Mouse (Mus musculus) midbrain, postnatal 0 days (tissue): ENCODE results near the gene Ppp6c. TPM values are rescaled to one million over a fixed set of nuclear protein-coding genes. Genes with fewer than 3 reads are reported as not detected.

ENCODE experiments used
- ATAC-seq: fragments of 200-750 bp; cut with Nextera tagmentation; 2 replicates; pipeline ENCODE4 v1.8.0; 2017; ENCODE audit warnings: moderate number of reproducible peaks, mild to moderate bottlenecking, moderate TSS enrichment, moderate library complexity; ENCODE audit not compliant: low FRiP score
- DNase-seq: peaks from one replicate; pipeline ENCODE4 v3.0.0-alpha.2; 2015; ENCODE audit warnings: low spot score
- H3K27ac ChIP-seq: fragments of 300-500 bp; sonication (generic); 2 replicates; pipeline ENCODE4 v1.5.1; 2014; ENCODE audit warnings: low read depth, mild to moderate bottlenecking, low read length, mixed read lengths
- H3K27me3 ChIP-seq: fragments of 300-500 bp; sonication (generic); 2 replicates; pipeline ENCODE4 v1.6.1; 2014; ENCODE audit warnings: low read length, control low read depth, mixed read lengths; ENCODE audit not compliant: insufficient read depth
- H3K36me3 ChIP-seq: fragments of 300-500 bp; sonication (generic); 2 replicates; pipeline ENCODE4 v1.6.1; 2014; ENCODE audit warnings: low read length, control low read depth, mixed read lengths; ENCODE audit not compliant: insufficient read depth
- H3K4me1 ChIP-seq: fragments of 300-500 bp; sonication (generic); 2 replicates; pipeline ENCODE4 v1.6.1; 2014; ENCODE audit warnings: mild to moderate bottlenecking, control low read depth, antibody characterized with exemption, low read length, mixed read lengths; ENCODE audit not compliant: insufficient read depth
- H3K4me2 ChIP-seq: fragments of 300-500 bp; sonication (generic); 2 replicates; pipeline ENCODE4 v1.6.1; 2014; ENCODE audit warnings: low read depth, mild to moderate bottlenecking, low read length, mixed read lengths; ENCODE audit not compliant: poor library complexity, severe bottlenecking
- H3K4me3 ChIP-seq: fragments of 300-500 bp; sonication (generic); 2 replicates; pipeline ENCODE4 v1.5.1; 2014; ENCODE audit warnings: low read depth, mild to moderate bottlenecking, low read length, moderate library complexity
- H3K9ac ChIP-seq: fragments of 300-500 bp; sonication (generic); replicated peaks from 2 replicates; pipeline ENCODE4 v1.6.1; 2014; ENCODE audit warnings: mild to moderate bottlenecking, low read length, moderate library complexity, mixed read lengths; ENCODE audit not compliant: poor library complexity, severe bottlenecking
- H3K9me3 ChIP-seq: fragments of 300-500 bp; sonication (generic); 2 replicates; pipeline ENCODE4 v1.6.1; 2016; ENCODE audit warnings: low read length, control low read depth
- CTCF ChIP-seq: IDR thresholded peaks from 2 replicates; pipeline ENCODE4 v1.5.1; 2016; ENCODE audit warnings: antibody characterized with exemption, mild to moderate bottlenecking
- WGBS: fragments of 180-500 bp; shearing (Covaris S2); extraction: QIAGEN DNeasy Blood & Tissue Kit; methylation state at CpG from one replicate; pipeline ENCODE4 v1.1.7; 2014; 5-methylcytosine and 5-hydroxymethylcytosine counted together
- polyA plus RNA-seq: library from polyadenylated mRNA; unstranded; fragments of >200 nt; fragmentation: Nextera tagmentation; extraction: Ambion mirVana; gene quantifications from 2 replicates; pipeline ENCODE4 v1.2.1, GENCODE M21; 2015
- total RNA-seq: library from RNA; depleted of rRNA; stranded (reverse); fragments of >200 nt; gene quantifications from 2 replicates; pipeline ENCODE4 v1.2.3, GENCODE M21; 2014; rRNA removed

Gene Ppp6c
- total and polyA plus RNA-seq, 2 experiments from 2014 or later = 48.4 to 51.4 TPM

- H3K36me3 ChIP-seq = peaks cover 3% of the 10 kb centered on the region; the same call in 1 of the 2 replicates
- no peaks in the 10 kb centered on the region for H3K4me1 ChIP-seq
- TF ChIP-seq CTCF = no peak
- WGBS = 76% methylated on average over 1 of the region's 1 CpGs
- no peak overlapping the region for H3K9ac ChIP-seq
- DNase-seq = peak; percentile 4
- H3K9me3 ChIP-seq = no peaks in the 10 kb centered on the region
- ATAC-seq = no peak
- no peak overlapping the region for H3K4me2 ChIP-seq
- no peak overlapping the region for H3K27ac ChIP-seq
- H3K27me3 ChIP-seq = no peaks in the 10 kb centered on the region
- no peak overlapping the region for H3K4me3 ChIP-seq
Measured at GRCm38 (mm10) chr2:39157916-39158315, 68.3 kb downstream of the Ppp6c start.

- Histone ChIP-seq H3K27ac (no peak overlapping the region), H3K27me3 (no peaks in the 10 kb centered on the region), H3K4me1 (no peaks in the 10 kb centered on the region), H3K4me2 (no peak overlapping the region), H3K9ac (no peak overlapping the region), H3K4me3 (no peak overlapping the region), H3K36me3 (peaks cover 3% of the 10 kb centered on the region; the same call in 1 of the 2 replicates), H3K9me3 (no peaks in the 10 kb centered on the region)
- WGBS = 76% methylated on average over 1 of the region's 1 CpGs
- ATAC-seq (no peak), DNase-seq (no peak)
- TF ChIP-seq CTCF = no peak
Measured at GRCm38 (mm10) chr2:39156821-39157220, 69.4 kb downstream of the Ppp6c start.

GRCm38 (mm10) chr2:39150943-39151342 is 75.3 kb downstream of the Ppp6c start:
- no peak for TF ChIP-seq CTCF
- Histone ChIP-seq H3K9me3 (no peaks in the 10 kb centered on the region), H3K4me1 (no peaks in the 10 kb centered on the region), H3K4me3 (no peak overlapping the region), H3K9ac (no peak overlapping the region), H3K27ac (no peak overlapping the region), H3K27me3 (no peaks in the 10 kb centered on the region), H3K4me2 (no peak overlapping the region), H3K36me3 (no peaks in the 10 kb centered on the region)
- ATAC-seq (no peak), DNase-seq (no peak)
- 85% methylated on average over 2 of the region's 2 CpGs for WGBS

- H3K9ac ChIP-seq = no peak overlapping the region
- no peaks in the 10 kb centered on the region for H3K27me3 ChIP-seq
- no peaks in the 10 kb centered on the region for H3K4me1 ChIP-seq
- no peak for DNase-seq
- H3K36me3 ChIP-seq = no peaks in the 10 kb centered on the region
- no peak for TF ChIP-seq CTCF
- H3K4me2 ChIP-seq = no peak overlapping the region
- ATAC-seq = no peak
- no peak overlapping the region for H3K4me3 ChIP-seq
- H3K9me3 ChIP-seq = no peaks in the 10 kb centered on the region
- 79% methylated on average over 2 of the region's 2 CpGs for WGBS
- H3K27ac ChIP-seq = no peak overlapping the region
Measured at GRCm38 (mm10) chr2:39148075-39148474, 78.2 kb downstream of the Ppp6c start.

- Histone ChIP-seq H3K9ac (no peak overlapping the region), H3K27me3 (no peaks in the 10 kb centered on the region), H3K4me1 (no peaks in the 10 kb centered on the region), H3K27ac (no peak overlapping the region), H3K9me3 (no peaks in the 10 kb centered on the region), H3K4me2 (no peak overlapping the region), H3K4me3 (no peak overlapping the region), H3K36me3 (no peaks in the 10 kb centered on the region)
- WGBS = 100% methylated on average over 1 of the region's 1 CpGs
- DNase-seq = no peak
- ATAC-seq = no peak
- TF ChIP-seq CTCF = no peak
Measured at GRCm38 (mm10) chr2:39146469-39146868, 79.8 kb downstream of the Ppp6c start.

Other genes with a start within 250 kb of the Ppp6c start
- gene Wdr38, start 229.0 kb downstream of the Ppp6c start, total RNA-seq = 0.71 and 3.4 TPM in 2 replicates
- gene Wdr38, start 229.0 kb downstream of the Ppp6c start, polyA plus RNA-seq = 0.49 and 0.72 TPM in 2 replicates
- gene Arpc5l, start 221.1 kb downstream of the Ppp6c start, total RNA-seq = 62.6 and 63.2 TPM in 2 replicates
- gene Arpc5l, start 221.1 kb downstream of the Ppp6c start, polyA plus RNA-seq = 162 and 177 TPM in 2 replicates
- gene Rpl35, start 220.8 kb downstream of the Ppp6c start, total RNA-seq = 82.4 and 110 TPM in 2 replicates
- 566 and 596 TPM in 2 replicates for gene Rpl35, start 220.8 kb downstream of the Ppp6c start, polyA plus RNA-seq
- gene Golga1, start 160.9 kb downstream of the Ppp6c start, total RNA-seq = 22.2 and 33.4 TPM in 2 replicates
- gene Golga1, start 160.9 kb downstream of the Ppp6c start, polyA plus RNA-seq = 27.2 and 27.5 TPM in 2 replicates
- 59.5 and 78.3 TPM in 2 replicates for gene Scai, start 35.7 kb downstream of the Ppp6c start, total RNA-seq
- gene Scai, start 35.7 kb downstream of the Ppp6c start, polyA plus RNA-seq = 12.1 and 13.8 TPM in 2 replicates